Mouse (Mus musculus) yolk sac, embryonic 10.5 days (tissue): ENCODE results near the gene Pik3r1.
A peak's percentile ranks its signal among the peaks of the same experiment; 100 is the strongest.

Experiments
- DNase-seq: peaks from one replicate; pipeline ENCODE4 v3.0.0-alpha.2; 2017; ENCODE audit warnings: low spot score

The Pik3r1 gene

GRCm38 (mm10) chr13:101767013-101767808 is 806 bp downstream of the Pik3r1 start:
- DNase-seq: peak; percentile 70

DNA sequence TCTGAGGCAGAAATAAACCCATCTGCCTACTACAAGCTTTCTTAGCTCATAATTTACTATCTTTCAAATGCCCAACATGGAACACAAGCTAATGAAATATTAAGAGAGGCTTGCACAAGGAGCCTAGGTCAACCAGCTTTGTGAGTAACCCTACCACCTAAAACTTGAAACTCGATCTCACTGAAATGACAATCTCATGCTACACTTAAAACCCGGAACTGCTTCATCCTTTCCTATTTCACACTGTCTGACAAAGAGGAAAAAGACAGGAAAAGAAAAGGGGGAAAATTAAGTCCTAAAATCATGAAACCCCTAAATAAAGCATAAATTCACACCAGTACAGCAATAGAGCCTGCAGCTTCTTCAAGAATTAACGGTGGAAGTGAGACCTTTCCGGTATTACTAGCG is 1.4 kb downstream of the Pik3r1 start:
- DNase-seq: no peak

- DNase-seq: no peak
Measured at GRCm38 (mm10) chr13:101765976-101766375, 2.0 kb downstream of the Pik3r1 start.

DNA sequence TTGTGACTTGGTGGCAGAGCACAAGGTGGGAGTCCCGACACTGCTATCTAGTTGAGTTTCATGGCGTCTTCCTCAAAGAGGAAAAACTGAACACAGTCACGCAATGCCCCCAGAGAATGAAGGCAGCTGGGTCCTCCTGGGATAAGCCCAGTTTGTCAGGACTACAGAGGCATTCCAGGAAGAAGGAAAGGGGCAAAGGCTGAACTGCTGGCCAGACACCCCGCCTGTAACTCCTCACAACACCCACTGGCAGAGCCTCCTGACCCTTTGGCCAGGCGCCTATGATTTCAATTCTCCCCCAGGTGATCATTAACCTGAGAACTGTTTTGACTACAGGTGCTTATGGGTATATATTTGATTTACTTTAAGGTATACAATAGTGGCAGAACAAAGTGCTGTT is 3.9 kb downstream of the Pik3r1 start:
- peak; percentile 83 for DNase-seq

DNA sequence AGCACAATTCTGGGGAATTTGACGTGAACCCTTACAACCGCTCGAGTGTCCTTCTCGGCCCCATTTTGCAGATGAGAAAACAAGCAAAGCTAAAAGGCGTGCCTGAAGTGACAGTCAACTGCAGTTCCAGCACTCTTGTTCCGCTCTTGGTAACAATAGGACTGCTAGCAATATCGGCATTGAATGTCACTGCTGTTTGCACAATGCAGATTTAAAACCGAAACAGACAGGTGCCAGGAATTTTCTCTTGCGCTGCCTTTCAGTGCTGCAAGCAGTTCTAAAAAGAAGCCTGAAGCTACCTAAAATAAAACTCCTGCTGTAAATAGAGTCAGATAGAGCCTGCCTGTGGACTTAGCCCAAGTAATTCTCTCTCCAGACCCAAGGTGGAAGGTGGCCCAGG is 4.3 kb downstream of the Pik3r1 start:
- no peak for DNase-seq

DNA sequence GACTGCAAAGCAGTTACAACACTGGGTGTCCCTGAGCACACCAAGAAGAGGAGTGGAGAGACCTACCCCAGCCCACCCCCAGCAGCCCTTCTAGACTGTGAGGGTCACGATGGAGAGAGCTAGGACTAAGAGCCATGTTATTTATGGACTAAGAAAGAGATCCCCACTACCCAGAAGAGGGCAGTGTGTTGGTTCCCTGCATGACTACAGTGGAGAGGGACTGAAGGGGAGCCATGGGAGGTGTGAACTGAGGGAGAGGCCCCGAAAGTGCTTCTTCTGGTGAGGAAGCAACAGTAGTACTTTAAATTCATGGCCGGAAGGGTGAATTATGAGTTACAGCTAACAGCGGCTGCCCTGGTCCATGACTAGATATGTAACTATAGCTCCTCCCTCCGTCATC is 4.9 kb downstream of the Pik3r1 start:
- no peak for DNase-seq

GRCm38 (mm10) chr13:101761617-101762016 is 6.4 kb downstream of the Pik3r1 start:
- DNase-seq: no peak

DNA sequence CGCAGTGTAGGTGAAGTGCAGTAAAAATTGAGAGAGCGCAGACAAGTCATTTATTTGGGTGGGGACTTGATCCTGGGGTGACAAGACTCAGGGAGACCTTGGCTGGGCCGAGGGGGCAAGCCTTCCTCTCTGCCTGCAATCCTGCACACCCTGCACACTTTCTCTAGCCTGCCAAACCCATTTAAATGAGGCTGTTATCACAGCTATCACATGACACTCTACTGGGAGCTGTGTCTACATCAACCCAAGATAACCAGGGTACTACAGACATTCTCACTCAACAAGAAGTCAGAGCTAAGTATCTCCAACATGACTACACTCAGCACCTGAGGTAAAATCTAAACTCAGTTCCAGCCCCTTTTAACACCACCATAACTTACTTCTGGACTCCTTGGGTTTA is 7.1 kb downstream of the Pik3r1 start:
- DNase-seq: no peak

DNA sequence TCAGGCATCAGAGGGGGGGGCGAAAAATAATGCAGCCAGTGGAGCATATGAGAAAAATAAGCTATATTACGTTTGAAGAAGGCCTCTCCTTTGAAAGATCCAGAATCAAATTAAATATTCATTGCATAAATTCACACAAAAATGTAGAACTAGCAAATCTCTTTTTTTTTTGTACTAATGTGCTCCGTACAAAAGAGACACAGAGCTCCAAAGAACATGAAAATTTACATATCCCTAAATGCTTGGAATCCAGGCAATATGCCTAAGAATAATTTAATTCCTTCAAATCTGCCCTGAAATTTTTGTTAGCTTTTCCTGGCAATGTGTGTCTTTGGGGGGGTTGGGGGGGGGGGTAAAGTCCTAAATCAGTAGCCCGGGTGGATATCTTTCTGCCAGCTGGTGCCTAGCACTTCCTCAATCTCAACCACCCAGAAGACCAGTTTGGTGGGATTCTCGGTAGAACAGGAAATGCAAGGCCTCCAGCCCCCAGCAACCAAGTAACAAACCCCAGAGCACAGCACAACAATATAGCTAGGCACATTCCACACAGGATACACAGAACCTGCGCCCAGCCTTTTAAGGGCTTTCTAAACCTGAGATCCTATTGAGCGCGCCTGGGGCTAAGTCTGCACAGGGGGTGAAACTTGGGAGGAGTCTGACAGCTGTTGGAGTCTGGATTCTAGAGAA is 7.9 kb downstream of the Pik3r1 start:
- DNase-seq: no peak

GRCm38 (mm10) chr13:101759281-101759871 is 8.6 kb downstream of the Pik3r1 start:
- no peak for DNase-seq

DNA sequence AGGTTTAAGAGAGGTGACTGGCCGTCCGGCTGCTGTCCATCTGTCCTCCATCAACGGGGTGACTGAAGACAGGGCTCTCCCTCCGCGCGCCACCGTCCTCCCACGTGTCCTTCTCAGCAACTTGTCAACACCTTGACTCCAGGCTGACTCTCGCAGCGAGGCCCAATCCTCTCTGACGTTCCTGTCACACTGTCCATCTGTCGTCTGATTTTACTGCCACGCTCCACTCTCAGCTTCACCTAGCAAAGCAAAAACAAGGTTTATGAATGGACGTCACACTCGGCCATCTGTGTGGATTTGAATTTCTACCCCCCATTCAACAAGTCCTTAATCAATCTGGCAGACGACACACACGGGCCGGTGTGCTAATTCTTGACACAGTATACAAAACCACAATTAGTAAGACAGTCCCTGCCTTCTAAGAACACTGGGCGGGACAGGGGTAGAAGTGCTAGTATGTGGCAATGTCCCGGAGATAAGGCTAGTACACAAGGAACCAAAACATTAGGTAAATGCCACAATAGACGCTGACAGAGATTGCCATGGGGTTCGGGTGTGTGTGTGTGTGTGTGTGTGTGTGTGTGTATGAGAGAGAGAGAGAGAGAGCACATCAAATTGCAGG is 10.1 kb downstream of the Pik3r1 start:
- no peak for DNase-seq

DNA sequence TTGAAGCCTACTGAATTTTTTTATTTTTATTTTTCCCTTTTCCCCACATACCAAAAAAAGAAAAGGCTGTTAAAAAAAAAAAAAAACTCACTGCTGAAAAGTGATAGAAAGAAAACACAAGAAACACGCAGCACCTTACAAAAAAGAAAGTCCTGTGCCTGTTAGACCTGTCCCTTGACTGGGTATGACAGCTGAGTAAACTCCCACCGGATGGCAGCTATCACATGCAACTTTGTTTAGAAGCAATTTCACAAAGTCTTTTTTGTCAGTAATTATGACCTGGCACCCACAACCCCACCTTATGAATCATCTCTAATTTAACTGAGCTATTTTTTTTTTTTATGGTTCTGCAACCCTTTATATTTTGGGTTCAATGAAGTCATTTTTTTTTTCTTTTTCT is 12.8 kb downstream of the Pik3r1 start:
- DNase-seq: no peak

GRCm38 (mm10) chr13:101753639-101754038 is 14.4 kb downstream of the Pik3r1 start:
- DNase-seq: peak; percentile 72

GRCm38 (mm10) chr13:101751816-101752215 is 16.2 kb downstream of the Pik3r1 start:
- DNase-seq: no peak

GRCm38 (mm10) chr13:101746012-101746595 is 21.9 kb downstream of the Pik3r1 start:
- no peak for DNase-seq

DNA sequence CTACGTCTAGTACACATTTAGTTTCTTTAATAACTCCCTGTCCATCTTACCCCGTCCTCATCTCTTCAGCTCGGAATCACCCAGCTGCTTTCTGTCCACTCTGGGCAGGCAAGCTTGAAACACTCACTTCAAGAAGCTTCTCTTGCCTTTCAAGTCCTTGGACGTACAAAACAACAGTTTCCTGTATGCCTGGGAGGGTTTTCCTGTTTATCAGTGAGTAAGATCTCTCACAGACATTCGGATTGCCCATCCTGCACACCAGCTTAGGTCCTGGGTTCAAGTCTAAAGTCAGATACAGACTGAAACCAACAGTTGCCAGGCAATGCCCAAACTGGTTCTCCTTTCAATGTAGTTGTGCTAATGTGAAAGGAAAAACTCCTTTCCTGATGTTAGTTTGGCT is 23.1 kb downstream of the Pik3r1 start:
- DNase-seq: no peak

- no peak for DNase-seq
Measured at GRCm38 (mm10) chr13:101744053-101744452, 24.0 kb downstream of the Pik3r1 start.

GRCm38 (mm10) chr13:101743247-101743646 is 24.8 kb downstream of the Pik3r1 start:
- no peak for DNase-seq

- DNase-seq: peak; percentile 56
Measured at GRCm38 (mm10) chr13:101742596-101742995, 25.4 kb downstream of the Pik3r1 start.

DNA sequence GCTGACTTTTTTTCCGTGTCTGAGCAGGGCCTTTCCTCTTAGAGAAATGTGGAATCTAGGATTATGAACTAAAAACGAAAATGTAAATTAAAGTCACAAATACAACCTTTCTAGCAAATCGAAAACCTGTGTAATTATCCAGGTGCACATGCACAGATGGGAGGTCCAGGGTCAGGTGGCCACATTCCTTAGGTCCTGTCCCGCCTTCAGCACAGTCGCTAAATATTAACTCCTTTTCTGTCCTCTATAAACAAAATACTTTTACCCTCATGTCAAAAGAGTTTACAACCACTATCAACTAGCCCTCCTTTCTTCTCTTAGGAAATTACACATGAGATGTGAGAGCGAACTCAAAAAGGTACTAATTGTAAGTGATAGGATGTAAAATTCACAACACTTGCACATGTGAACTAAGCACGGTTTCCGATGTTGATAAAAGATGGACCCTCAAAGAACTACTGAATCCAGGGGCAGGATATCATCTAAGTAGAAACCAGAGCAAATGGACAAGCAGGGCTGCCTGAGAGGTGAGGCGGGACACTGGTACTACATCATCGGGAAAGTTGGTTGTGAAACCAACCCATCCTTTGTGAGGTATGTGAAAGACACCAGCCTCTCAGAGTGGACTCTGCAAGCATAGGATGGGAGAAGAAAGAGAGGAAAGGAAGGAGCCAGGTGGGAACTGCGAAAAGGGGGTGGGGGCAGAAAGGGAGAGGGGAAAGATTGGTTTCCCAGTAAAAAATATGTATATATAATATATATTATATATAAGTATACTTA is 26.3 kb downstream of the Pik3r1 start:
- peak; percentile 53 for DNase-seq

- DNase-seq: no peak
Measured at GRCm38 (mm10) chr13:101739732-101740381, 28.2 kb downstream of the Pik3r1 start.
